Mouse (Mus musculus) layer of hippocampus, adult 11-12 months (tissue): ENCODE data around the gene Olfr275.
"Not testable (repeated sequence)": the region's sequence is repeated elsewhere in the genome, so short reads cannot be mapped to it uniquely, and the experiment has no call there.

ENCODE experiments used
- DNase-seq: peaks from one replicate; pipeline ENCODE4 v3.0.0; 2022; ENCODE audit warnings: low spot score

Olfr275 gene

DNA sequence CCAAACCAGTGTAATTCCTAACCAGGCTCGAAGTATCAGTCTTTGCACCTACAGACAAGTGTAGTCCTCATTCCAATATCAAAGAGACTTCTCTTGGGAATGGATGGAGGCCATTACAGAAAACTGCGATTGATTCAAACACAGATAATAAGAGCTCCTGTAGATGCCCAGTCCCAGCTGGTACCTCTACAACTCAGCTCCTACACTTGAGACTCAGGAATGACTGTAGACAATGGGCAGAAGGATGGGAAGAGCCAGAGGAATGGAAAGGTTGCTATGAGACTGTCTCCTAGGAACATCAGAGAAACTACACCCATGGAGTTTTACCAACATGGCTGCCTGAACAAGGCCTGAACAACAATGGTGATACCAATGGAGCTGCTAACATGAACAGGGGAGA is at the start of gene Olfr275:
Gene Olfr275 (plus strand): TSS at position 301 of the 400 bp plus-strand sequence.
- DNase-seq: no peak

DNA sequence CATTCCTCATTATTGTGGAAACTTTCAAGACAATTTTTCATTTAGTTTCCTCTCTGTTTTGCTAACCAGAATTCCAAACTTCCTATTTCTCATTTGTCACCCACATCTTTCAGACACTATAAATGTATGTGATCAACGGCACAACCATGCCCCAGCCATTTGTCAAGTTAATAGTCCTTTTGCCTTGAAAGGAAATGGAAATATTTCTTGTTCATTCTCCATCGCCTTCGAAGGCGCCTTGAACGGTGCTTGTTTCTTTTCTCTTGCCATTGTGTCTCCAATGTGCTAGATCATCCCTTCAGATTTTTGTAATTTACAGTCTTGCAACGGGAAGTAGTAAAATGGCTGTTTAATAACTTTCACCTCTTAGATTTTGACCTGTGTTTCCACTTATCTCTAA is 48.8 kb upstream of the Olfr275 start:
- DNase-seq: no peak

GRCm38 (mm10) chr4:52772186-52772585 is 42.2 kb upstream of the Olfr275 start:
- DNase-seq: no peak

DNA sequence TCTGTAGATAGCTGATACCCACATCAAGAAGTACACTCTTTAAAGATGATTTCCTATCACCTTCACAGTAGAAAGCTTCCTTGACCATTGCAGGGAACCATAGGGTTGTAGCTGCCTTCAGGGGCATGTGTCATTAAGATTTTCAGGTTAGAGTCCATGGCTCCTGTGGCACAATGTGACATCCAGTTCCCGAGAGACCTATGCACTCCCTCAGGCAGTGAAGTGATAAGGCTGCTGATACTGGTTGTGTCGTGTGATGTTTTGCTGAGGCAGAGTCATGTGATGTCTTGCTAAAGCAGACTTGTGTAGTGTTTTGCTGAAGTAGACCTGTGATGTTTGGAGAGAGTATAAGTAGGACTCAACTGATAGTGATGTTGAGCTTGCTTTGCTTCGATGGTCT is 14.4 kb upstream of the Olfr275 start:
- DNase-seq: no peak

- DNase-seq: no peak
Measured at GRCm38 (mm10) chr4:52811871-52812270, 2.5 kb upstream of the Olfr275 start.

- DNase-seq: no peak
Measured at GRCm38 (mm10) chr4:52821375-52821774, 7.0 kb downstream of the Olfr275 start.

DNA sequence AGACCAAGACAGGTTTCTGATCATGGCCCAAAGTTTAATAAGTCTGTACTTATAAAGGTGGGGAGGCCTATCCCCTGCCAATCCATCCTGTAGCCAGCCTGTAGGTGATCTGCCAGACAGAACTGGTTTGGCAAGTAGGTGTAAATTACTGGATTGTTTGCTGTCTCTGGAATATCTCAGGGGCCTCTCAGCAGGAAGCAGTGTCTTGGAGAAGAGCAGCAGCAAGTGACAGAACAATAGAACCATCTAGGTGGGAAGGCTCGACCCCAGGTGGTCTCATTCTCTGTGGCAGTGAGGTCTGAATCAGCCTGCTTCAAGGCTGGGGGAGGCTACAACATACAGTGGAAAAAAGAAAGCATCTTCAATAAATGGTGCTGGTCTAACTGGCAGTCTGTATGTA is 31.0 kb downstream of the Olfr275 start:
- DNase-seq: not testable (repeated sequence)

DNA sequence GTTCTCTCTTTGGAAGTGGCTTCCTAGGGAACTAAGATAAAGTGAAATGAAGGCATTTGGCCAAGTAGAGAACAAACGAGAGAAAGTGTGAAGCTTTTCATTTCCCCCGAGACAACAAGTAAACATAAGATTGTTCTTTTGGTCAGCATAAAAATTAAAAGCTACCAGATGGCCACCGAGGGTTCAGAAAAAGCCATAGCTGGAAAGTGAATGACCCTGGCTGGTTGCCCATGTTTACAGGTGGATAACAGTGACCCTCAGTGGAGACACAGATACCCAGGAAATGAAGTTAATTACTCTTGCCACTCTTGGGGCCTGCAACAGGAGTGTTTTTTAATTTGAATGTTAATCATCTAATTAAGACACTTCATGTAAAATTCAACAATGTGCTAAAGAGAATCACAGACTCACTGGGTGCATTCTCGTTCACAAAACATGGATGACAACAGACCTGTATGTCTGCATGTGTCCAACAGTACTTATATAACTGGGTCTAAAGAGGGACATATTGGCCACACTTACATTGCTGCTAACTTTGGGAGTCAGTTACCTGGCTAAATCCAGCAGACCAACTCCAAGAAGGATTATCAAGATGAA is 34.7 kb downstream of the Olfr275 start:
- no peak for DNase-seq

DNA sequence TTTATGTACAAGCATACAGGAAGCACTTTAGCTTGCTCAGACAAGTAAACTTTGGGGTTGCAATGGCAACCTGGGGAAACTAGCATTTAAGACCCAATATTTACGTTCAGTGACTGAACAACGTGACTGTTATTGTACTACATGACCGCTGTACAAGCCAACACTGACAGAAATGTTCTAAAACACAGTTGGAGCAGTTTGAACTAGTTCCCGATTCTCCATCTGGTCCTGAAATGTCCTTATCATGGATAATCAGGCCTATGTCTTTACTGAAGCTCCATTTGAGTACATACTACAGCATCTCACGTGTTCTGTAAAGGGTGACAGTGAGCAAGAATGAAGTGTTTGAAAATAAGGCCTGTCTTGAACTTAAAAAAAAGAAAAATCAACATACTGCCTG is 35.3 kb downstream of the Olfr275 start:
- DNase-seq: peak; percentile 3

GRCm38 (mm10) chr4:52859136-52859535 is 44.7 kb downstream of the Olfr275 start, which contains the start of gene Olfr273:
TSS of gene Olfr273 (minus strand) at chr4:52859236.
- DNase-seq: no peak

DNA sequence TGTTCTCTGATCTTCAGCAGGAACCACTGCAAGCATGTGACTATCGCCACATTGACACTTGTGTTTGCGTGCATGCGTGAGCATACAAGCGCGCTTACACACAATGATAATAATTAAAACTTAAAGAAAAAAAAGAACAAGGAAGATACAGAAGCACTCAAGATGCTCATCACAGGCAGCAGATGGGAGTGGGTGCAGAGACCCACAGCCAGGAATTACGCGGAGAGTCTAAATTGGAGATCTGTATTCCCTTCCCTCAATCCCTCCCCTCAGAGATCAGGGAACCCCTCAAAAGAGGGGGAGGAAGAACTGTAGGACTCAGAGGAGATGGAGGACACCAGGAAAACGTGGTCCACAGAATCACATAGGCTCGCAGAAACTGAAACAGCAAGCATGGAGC is 49.8 kb downstream of the Olfr275 start:
- DNase-seq: no peak
